19 mouse cellular contexts compared by ENCODE assay signal in the genomic region with DNA sequence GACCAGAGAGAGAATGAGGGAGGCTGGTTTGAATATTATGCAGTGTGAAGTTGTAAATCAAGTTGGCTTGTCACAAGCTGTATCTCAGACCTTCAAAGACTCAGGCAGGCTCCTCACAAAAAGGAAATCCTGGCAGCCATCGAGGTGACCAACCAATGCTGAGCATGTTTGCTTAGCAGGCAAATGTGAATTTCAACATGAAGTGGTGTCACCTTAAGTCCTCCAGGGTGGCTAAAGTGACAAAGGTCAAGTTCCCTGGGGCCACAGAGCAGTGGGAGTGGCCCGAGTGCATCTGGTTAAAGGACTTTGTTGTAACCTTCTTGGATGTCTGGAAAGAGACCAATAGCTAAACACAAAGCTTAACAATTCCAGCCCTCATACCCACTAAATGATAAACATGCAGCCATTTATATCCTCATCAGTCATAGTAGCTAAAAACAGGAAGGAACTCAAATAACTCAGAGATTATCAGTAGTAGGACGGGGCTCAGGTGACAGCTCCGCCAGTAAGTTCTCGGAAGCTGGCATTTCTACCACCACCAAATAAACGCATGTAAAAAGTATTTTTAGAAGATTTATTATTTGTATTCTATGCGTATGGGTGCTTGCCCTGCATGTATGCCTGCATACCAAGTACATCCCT.
DNase-seq lines count a peak whose midpoint lies in the region; ATAC-seq and TF ChIP-seq lines count a peak whose summit lies in the region.
"Had no signal": no experiment of that assay in that cellular context is flagged by ENCODE, and none has a peak within 500 bp of the region (broad histone marks: within the 10 kb centered on the region; RNA-seq: fewer than 3 reads in every experiment).

No protein-coding gene starts in this region.

- no peaks in the 10 kb centered on the region for H3K27me3 ChIP-seq in forebrain, postnatal 0 days (ENCODE audit: insufficient read depth, low read length)
- H3K27me3 ChIP-seq in forebrain, embryonic 11.5 days (ENCODE audit: control insufficient read depth, insufficient read depth, low read length), result no peaks in the 10 kb centered on the region
- no peaks in the 10 kb centered on the region for H3K27me3 ChIP-seq in lung, postnatal 0 days (replicated peaks; ENCODE audit: insufficient read depth, low read length)
- H3K27me3 ChIP-seq: forebrain, embryonic 13.5 days; hindbrain, embryonic 12.5 days; liver, embryonic 13.5 days; midbrain, embryonic 13.5 days; neural tube, embryonic 12.5 days had no signal

- H3K36me3 ChIP-seq in forebrain, postnatal 0 days (ENCODE audit: insufficient read depth), result no peaks in the 10 kb centered on the region
- H3K36me3 ChIP-seq in forebrain, embryonic 11.5 days (ENCODE audit: control insufficient read depth, insufficient read depth, low read length), result no peaks in the 10 kb centered on the region
- no peaks in the 10 kb centered on the region for H3K36me3 ChIP-seq in lung, postnatal 0 days (ENCODE audit: insufficient read depth, low read length)
- H3K36me3 ChIP-seq: heart, embryonic 10.5 days; hindbrain, embryonic 12.5 days; liver, embryonic 13.5 days; midbrain, embryonic 13.5 days; neural tube, embryonic 12.5 days had no signal

- H3K4me3 ChIP-seq in forebrain, postnatal 0 days (ENCODE audit: low read depth, low read length), result no peak overlapping the region
- H3K4me3 ChIP-seq in forebrain, embryonic 11.5 days (ENCODE audit: low read depth, low read length), result no peak overlapping the region
- no peak overlapping the region for H3K4me3 ChIP-seq in lung, postnatal 0 days (ENCODE audit: low read depth, low read length)
- H3K4me3 ChIP-seq: forebrain, embryonic 13.5 days; heart, embryonic 10.5 days; hindbrain, embryonic 12.5 days; liver, embryonic 13.5 days; midbrain, embryonic 13.5 days; neural tube, embryonic 12.5 days had no signal

- 80% methylated on average over 7 of the region's 7 CpGs for whole genome bisulfite sequencing in forebrain, postnatal 0 days
- WGBS in forebrain, embryonic 11.5 days, result 90% methylated on average over 7 of the region's 7 CpGs
- 32% methylated on average over 7 of the region's 7 CpGs for WGBS in lung, postnatal 0 days

- ATAC-seq in forebrain, postnatal 0 days, result no peak; the same call in 1 of the 2 replicates
- no peak for ATAC-seq in forebrain, embryonic 11.5 days (replicated peaks; ENCODE audit: low FRiP score)
- peak; percentile 70 to 71 for ATAC-seq in hematopoietic stem cell, adult 5-6 weeks (replicated peaks in 1 of 2; ENCODE audit: insufficient read depth in 1 of 2, low FRiP score in 2 of 2, low TSS enrichment in 1 of 2, low read depth in 1 of 2, poor library complexity in 2 of 2, severe bottlenecking in 2 of 2)
- peak; percentile 25; the same call in 1 of the 2 replicates for ATAC-seq in lung, postnatal 0 days
- ATAC-seq: forebrain, embryonic 13.5 days; inflammation-experienced regulatory T-cells, adult 6 months; midbrain, embryonic 13.5 days had no signal

- H3K27ac ChIP-seq in forebrain, postnatal 0 days (ENCODE audit: low read depth, low read length), result no peak overlapping the region
- H3K27ac ChIP-seq in forebrain, embryonic 11.5 days (ENCODE audit: low read depth, low read length), result no peak overlapping the region
- no peak overlapping the region for H3K27ac ChIP-seq in lung, postnatal 0 days (ENCODE audit: low read length)
- H3K27ac ChIP-seq: forebrain, embryonic 13.5 days; heart, embryonic 10.5 days; hindbrain, embryonic 12.5 days; liver, embryonic 13.5 days; midbrain, embryonic 13.5 days; neural tube, embryonic 12.5 days had no signal

- TF ChIP-seq CTCF in forebrain, postnatal 0 days (IDR thresholded peaks at IDR 0.05; ENCODE audit: low read depth), result no peak
- TF ChIP-seq CTCF in lung, postnatal 0 days (IDR thresholded peaks at IDR 0.05), result no peak

- 0 out of 2 replicates have a peak, but pooled peaks have one; percentile 22 for TF ChIP-seq EP300 in lung, postnatal 0 days (IDR thresholded peaks at IDR 0.05)

- peak; percentile 30 for DNase-seq in forebrain, postnatal 0 days
- DNase-seq in forebrain, embryonic 11.5 days (ENCODE audit: low spot score), result no peak
- DNase-seq in lung, postnatal 0 days (ENCODE audit: low spot score), result peak; percentile 18
- DNase-seq in skeletal muscle tissue, adult 2 months (ENCODE audit: low read depth, low spot score), result peak; percentile 23
- no peak for DNase-seq in thymus, postnatal 4 days
- DNase-seq in retina, embryonic 14.5 days (ENCODE audit: low spot score), result no peak
- DNase-seq: adrenal gland, adult 2 months; cerebellum, adult 11-12 months; cerebellum, postnatal 14 days; gastrocnemius, postnatal 25 days; liver, embryonic 13.5 days; thymus, adult 18-20 months had no signal

- H3K4me1 ChIP-seq in forebrain, postnatal 0 days (ENCODE audit: insufficient read depth), result no peaks in the 10 kb centered on the region
- H3K4me1 ChIP-seq in forebrain, embryonic 11.5 days (replicated peaks; ENCODE audit: control insufficient read depth, insufficient read depth, low read length), result no peaks in the 10 kb centered on the region
- H3K4me1 ChIP-seq in lung, postnatal 0 days (ENCODE audit: insufficient read depth, low read depth, low read length), result no peaks in the 10 kb centered on the region
- H3K4me1 ChIP-seq: hindbrain, embryonic 12.5 days; liver, embryonic 13.5 days; midbrain, embryonic 13.5 days; neural tube, embryonic 12.5 days had no signal

- no peaks in the 10 kb centered on the region for H3K9me3 ChIP-seq in forebrain, postnatal 0 days (ENCODE audit: low read length)
- no peaks in the 10 kb centered on the region for H3K9me3 ChIP-seq in forebrain, embryonic 11.5 days (ENCODE audit: control insufficient read depth, low read length)
- H3K9me3 ChIP-seq in lung, postnatal 0 days (ENCODE audit: low read length), result no peaks in the 10 kb centered on the region
- H3K9me3 ChIP-seq: forebrain, embryonic 13.5 days; heart, embryonic 10.5 days; hindbrain, embryonic 12.5 days; liver, embryonic 13.5 days; midbrain, embryonic 13.5 days; neural tube, embryonic 12.5 days had no signal

- H3K9ac ChIP-seq in forebrain, postnatal 0 days, result no peak overlapping the region
- no peak overlapping the region for H3K9ac ChIP-seq in forebrain, embryonic 11.5 days (ENCODE audit: low read length)
- no peak overlapping the region for H3K9ac ChIP-seq in lung, postnatal 0 days (replicated peaks; ENCODE audit: low read depth)
- H3K9ac ChIP-seq: forebrain, embryonic 13.5 days; hindbrain, embryonic 12.5 days; liver, embryonic 13.5 days; midbrain, embryonic 13.5 days; neural tube, embryonic 12.5 days had no signal

- H3K4me2 ChIP-seq in forebrain, postnatal 0 days (ENCODE audit: low read depth), result no peak overlapping the region
- H3K4me2 ChIP-seq in forebrain, embryonic 11.5 days (ENCODE audit: low read depth, low read length, severe bottlenecking), result no peak overlapping the region
- H3K4me2 ChIP-seq in lung, postnatal 0 days (replicated peaks; ENCODE audit: low read depth, low read length), result no peak overlapping the region
- H3K4me2 ChIP-seq: forebrain, embryonic 13.5 days; hindbrain, embryonic 12.5 days; liver, embryonic 13.5 days; midbrain, embryonic 13.5 days; neural tube, embryonic 12.5 days had no signal

Comparison
In these comparisons a context has a peak if more than half of its experiments do, and no peak if none do; other contexts are left out.
1. DNase-seq: peak in forebrain, postnatal 0 days (single experiment), lung, postnatal 0 days (single experiment) and skeletal muscle tissue, adult 2 months (single experiment); none in forebrain, embryonic 11.5 days (single experiment), thymus, postnatal 4 days (single experiment) and retina, embryonic 14.5 days (single experiment).
2. ATAC-seq: peak in hematopoietic stem cell, adult 5-6 weeks (2 of 2) and lung, postnatal 0 days (single experiment); none in forebrain, postnatal 0 days (single experiment) and forebrain, embryonic 11.5 days (single experiment).